Mouse (Mus musculus) midbrain, embryonic 14.5 days (tissue): ENCODE measurements around the gene Tet3. TPM values are rescaled to one million over a fixed set of nuclear protein-coding genes. Genes with fewer than 3 reads are reported as not detected.
A peak's percentile ranks its signal among the peaks of the same experiment; 100 is the strongest.

Experiments
- ATAC-seq: fragments of 200-750 bp; cut with Nextera tagmentation; 2 replicates; pipeline ENCODE4 v1.8.0; 2017; ENCODE audit warnings: moderate number of reproducible peaks, moderate library complexity; ENCODE audit not compliant: low FRiP score, low TSS enrichment
- DNase-seq: peaks from one replicate; pipeline ENCODE4 v3.0.0-alpha.2; 2015
- H3K27ac ChIP-seq: fragments of 300-500 bp; sonication (generic); replicated peaks from 2 replicates; pipeline ENCODE4 v1.5.1; 2014; ENCODE audit warnings: mild to moderate bottlenecking, low read depth, low read length, moderate library complexity
- H3K27me3 ChIP-seq: fragments of 300-500 bp; sonication (generic); 2 replicates; pipeline ENCODE4 v1.6.1; 2014; ENCODE audit warnings: low read length, control low read depth, mixed read lengths; ENCODE audit not compliant: control insufficient read depth, insufficient read depth
- H3K36me3 ChIP-seq: fragments of 300-500 bp; sonication (generic); 2 replicates; pipeline ENCODE4 v1.6.1; 2014; ENCODE audit warnings: low read length, control low read depth; ENCODE audit not compliant: control insufficient read depth, insufficient read depth
- H3K4me1 ChIP-seq: fragments of 300-500 bp; sonication (generic); 2 replicates; pipeline ENCODE4 v1.6.1; 2014; ENCODE audit warnings: mild to moderate bottlenecking, antibody characterized with exemption, low read length, control low read depth; ENCODE audit not compliant: control insufficient read depth, insufficient read depth
- H3K4me2 ChIP-seq: fragments of 300-500 bp; sonication (generic); 2 replicates; pipeline ENCODE4 v1.6.1; 2014; ENCODE audit warnings: mild to moderate bottlenecking, low read length, moderate library complexity
- H3K4me3 ChIP-seq: fragments of 300-500 bp; sonication (generic); replicated peaks from 2 replicates; pipeline ENCODE4 v1.5.1; 2014; ENCODE audit warnings: low read depth, low read length
- H3K9ac ChIP-seq: fragments of 300-500 bp; sonication (generic); replicated peaks from 2 replicates; pipeline ENCODE4 v1.6.1; 2014; ENCODE audit warnings: mild to moderate bottlenecking, low read length, moderate library complexity
- H3K9me3 ChIP-seq: fragments of 300-500 bp; sonication (generic); 2 replicates; pipeline ENCODE4 v1.6.1; 2016; ENCODE audit warnings: low read length, control low read depth, mixed read lengths; ENCODE audit not compliant: control insufficient read depth
- WGBS: fragments of 180-500 bp; shearing (Covaris S2); extraction: QIAGEN DNeasy Blood & Tissue Kit; methylation state at CpG from one replicate; pipeline ENCODE4 v1.1.7; 2014; 5-methylcytosine and 5-hydroxymethylcytosine counted together
- polyA plus RNA-seq: library from polyadenylated mRNA; unstranded; fragments of >200 nt; fragmentation: Nextera tagmentation; extraction: Ambion mirVana; gene quantifications from 2 replicates; pipeline ENCODE4 v1.2.1, GENCODE M21; 2014

Tet3 gene
- polyA plus RNA-seq, 1 experiment from 2014 or later = 56.0 TPM

DNA sequence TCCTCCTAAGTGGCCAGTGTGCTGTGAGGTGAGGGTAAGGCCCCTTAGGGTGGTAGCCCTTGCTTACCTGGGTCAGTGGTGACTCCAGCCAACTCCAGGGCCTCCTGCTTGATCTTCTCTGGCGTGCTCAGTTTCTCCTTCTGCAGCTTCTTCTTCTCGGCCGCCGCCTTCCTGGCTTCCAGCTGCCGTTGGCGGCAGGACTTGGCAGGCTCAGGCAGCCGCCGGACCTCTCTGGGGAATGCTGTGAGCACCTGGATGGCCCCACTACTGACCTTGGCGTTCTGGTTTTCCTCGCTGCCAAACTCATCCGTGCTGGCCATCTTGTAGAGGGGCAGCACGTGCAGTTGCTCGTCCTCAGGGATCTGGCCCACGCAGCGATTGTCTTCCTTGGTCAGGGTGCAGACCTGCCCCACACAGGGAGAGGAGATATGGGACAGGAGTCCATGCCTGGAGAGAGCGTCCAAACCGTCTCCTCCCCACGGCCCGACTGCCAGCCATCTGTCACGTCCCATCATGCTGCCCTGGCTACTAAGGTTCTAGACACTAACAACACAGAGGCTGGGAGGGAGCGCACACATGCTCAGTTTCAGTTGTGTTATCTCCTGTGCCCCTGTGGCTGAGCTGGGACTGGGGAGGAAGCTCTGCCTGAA, 88.4 kb downstream of the Tet3 start:
- H3K9me3 ChIP-seq = no peaks in the 10 kb centered on the region
- no peak for ATAC-seq

DNA sequence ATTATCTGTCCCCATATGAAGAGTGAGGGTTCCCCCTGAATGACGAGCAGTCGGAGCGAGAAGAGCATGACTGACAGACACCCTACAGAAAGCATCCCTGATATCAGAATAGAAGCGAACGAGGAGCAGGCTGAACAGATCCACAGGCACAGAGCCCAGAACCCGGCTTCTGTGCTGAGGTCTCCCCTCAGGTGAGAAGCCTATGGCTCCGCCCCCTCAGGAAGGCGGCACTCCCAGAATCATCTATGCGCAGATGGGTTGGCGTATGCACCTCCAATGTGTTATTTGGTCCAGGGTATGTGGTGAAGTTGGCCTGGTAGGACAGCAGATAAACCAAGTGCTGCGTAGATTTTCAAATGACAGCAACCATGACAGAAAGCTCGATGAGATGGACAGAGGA, 95.8 kb downstream of the Tet3 start:
- WGBS = 93% methylated on average over 12 of the region's 12 CpGs
- H3K36me3 ChIP-seq = peaks cover 64% of the 10 kb centered on the region
- no peak overlapping the region for H3K9ac ChIP-seq

More for the DNA sequence above, 88.4 kb downstream of the Tet3 start:
- Histone ChIP-seq H3K36me3 (peaks cover 94% of the 10 kb centered on the region), H3K4me3 (no peak overlapping the region), H3K4me1 (no peaks in the 10 kb centered on the region), H3K27me3 (no peaks in the 10 kb centered on the region), H3K4me2 (no peak overlapping the region), H3K27ac (no peak overlapping the region), H3K9ac (no peak overlapping the region)
- WGBS = 95% methylated on average over 21 of the region's 21 CpGs
- DNase-seq = no peak

DNA sequence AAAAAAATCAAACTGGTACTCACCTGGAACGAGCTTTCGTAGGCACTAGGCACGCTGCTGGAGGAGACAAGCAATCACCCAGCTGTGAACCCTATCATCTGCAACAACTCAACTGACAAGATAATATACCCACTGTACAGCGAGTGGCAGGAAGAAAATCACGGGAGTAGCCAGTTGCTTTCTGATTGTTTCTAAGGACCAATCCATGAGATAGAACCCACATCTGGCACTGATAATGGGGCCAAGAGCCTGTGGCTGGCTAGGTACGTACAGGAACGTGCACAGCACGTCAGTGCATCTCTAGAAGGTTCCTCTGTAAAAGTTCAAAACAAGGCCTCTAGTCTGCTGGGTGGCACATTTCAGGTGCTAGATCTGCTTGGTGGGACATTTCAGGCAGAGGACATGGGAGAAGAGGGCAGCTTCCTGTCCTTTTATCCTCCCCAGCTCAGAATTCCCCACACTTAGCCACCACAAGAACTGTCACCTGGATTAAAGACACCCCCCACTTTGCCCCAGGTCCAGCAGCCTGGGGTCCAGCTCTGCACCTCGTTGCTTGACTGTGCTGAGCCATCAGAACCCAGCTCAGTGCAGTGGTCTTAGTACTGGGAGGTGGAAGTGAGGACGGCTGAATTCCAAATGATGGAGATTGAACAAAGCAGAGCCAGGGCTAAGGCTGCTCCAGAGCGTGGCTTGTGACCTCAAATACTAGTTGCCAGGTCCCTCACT, 97.2 kb downstream of the Tet3 start:
- H3K27ac ChIP-seq = no peak overlapping the region
- 92% methylated on average over 11 of the region's 11 CpGs for WGBS

More for the DNA sequence above, 95.8 kb downstream of the Tet3 start:
- no peaks in the 10 kb centered on the region for H3K27me3 ChIP-seq
- no peak overlapping the region for H3K27ac ChIP-seq
- DNase-seq (no peak), ATAC-seq (no peak)
- H3K4me3 ChIP-seq = no peak overlapping the region
- no peaks in the 10 kb centered on the region for H3K4me1 ChIP-seq
- H3K4me2 ChIP-seq = no peak overlapping the region
- no peaks in the 10 kb centered on the region for H3K9me3 ChIP-seq

DNA sequence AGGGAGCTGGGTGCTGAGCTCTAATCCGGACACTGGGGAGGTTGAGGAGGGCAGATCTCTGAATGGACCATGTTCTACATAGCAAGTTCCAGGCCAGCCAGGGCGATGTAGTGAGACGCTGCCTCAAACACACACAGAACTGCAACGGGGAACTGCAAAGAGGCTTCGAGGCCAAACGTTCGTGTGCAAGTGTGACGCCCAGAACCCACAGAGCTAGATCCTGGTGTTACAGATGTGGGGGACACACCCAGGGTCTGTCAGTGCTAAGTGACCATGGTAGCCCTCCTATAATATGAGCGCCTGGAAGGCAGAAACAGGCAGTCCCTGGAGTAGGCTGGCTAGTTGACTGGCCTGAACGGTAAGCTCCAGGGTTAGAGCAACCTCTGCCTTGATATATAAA, 101.4 kb downstream of the Tet3 start:
- Histone ChIP-seq H3K4me2 (no peak overlapping the region), H3K36me3 (peaks cover 55% of the 10 kb centered on the region), H3K27me3 (no peaks in the 10 kb centered on the region), H3K4me3 (no peak overlapping the region), H3K27ac (no peak overlapping the region), H3K9ac (no peak overlapping the region), H3K4me1 (no peaks in the 10 kb centered on the region), H3K9me3 (no peaks in the 10 kb centered on the region)
- ATAC-seq (no peak), DNase-seq (no peak)
- WGBS = 92% methylated on average over 10 of the region's 10 CpGs

More for the DNA sequence above, 97.2 kb downstream of the Tet3 start:
- Histone ChIP-seq H3K36me3 (peaks cover 55% of the 10 kb centered on the region), H3K4me1 (no peaks in the 10 kb centered on the region), H3K4me3 (no peak overlapping the region), H3K9ac (no peak overlapping the region), H3K27me3 (no peaks in the 10 kb centered on the region), H3K4me2 (no peak overlapping the region), H3K9me3 (no peaks in the 10 kb centered on the region)
- no peak for ATAC-seq
- no peak for DNase-seq

DNA sequence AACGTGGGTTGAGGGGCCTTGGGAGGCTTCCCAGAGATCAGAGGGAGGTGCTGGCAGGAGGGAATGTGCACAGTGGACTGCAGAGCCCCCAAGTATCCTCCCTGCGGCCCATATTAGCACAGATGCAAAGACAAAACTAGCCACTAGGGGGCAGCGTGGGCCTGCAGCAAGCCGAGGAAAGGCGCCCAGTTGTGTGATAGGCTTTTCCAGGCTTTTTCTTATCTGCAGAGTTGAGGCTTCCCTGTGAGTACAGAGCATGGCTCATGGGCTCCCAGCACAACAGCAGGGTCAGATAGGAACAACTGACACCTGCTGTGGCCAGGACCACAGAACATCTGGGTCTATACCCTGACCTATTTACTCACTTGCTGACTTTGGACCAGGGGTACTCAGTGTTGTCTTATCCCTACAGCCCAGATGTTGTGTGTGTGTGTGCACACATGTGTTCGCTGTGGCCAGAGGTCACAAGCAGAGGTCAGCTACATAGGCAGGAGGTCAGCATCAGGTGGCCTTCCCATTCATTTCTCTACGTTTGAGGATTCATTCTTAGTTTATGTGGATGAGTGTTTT, 102.2 kb downstream of the Tet3 start:
- Histone ChIP-seq H3K9me3 (no peaks in the 10 kb centered on the region), H3K4me3 (no peak overlapping the region), H3K36me3 (peaks cover 51% of the 10 kb centered on the region), H3K9ac (no peak overlapping the region), H3K4me2 (no peak overlapping the region), H3K27me3 (no peaks in the 10 kb centered on the region), H3K4me1 (no peaks in the 10 kb centered on the region), H3K27ac (no peak overlapping the region)
- DNase-seq = peak; percentile 92
- 24% methylated on average over 7 of the region's 7 CpGs for WGBS
- ATAC-seq = peak; percentile 64; the same call in 1 of the 2 replicates

DNA sequence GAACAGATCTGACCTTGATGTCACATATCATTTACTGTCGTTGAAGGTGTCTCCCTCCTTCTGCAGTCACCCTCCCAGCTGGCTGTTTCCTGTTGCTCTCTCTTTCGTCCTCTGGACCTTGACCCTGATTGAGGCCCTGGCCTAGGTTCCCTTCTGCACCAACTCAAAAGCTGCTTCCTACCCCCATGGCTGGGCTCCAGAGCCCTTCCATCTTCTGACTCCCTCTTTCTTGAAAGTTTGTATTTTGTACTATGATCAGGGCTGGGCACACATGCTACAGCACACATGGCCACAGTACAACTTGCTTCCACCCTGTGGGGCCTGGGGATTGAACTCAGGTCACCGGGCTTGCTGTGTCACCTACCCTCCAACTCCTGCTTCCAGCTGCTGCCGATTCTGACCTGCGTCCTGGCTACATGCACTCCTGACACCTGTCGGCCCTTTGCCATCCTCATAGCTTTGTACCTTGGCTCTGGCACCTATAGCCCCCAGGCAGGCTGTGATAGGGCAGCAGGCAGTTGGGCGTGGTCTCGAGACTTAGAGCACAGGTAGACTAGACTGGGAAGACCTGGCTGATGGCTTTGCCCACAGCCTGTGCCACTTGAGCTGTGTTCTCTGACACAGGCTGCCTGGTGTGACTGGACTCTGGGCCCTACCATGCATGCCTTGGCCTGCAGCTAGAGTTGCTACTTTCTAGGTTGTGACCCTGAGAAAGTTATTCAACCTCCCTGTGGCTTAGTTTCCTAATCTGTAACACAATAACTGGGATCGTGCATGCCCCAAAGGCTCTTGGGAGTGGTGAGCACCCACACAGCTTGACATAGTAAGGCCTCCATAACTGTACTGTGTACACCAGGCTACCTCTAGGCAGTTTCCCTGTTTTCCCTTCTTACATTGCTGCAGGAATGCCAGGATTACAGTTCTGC, 103.8 kb downstream of the Tet3 start:
- DNase-seq = no peak
- no peak overlapping the region for H3K9ac ChIP-seq
- H3K4me1 ChIP-seq = 0 out of 2 replicates have a peak, but pooled peaks cover 4% of the 10 kb centered on the region
- WGBS = 93% methylated on average over 9 of the region's 9 CpGs
- no peaks in the 10 kb centered on the region for H3K27me3 ChIP-seq
- no peaks in the 10 kb centered on the region for H3K9me3 ChIP-seq
- no peak overlapping the region for H3K4me2 ChIP-seq
- no peak overlapping the region for H3K4me3 ChIP-seq
- no peak for ATAC-seq
- peaks cover 43% of the 10 kb centered on the region for H3K36me3 ChIP-seq
- no peak overlapping the region for H3K27ac ChIP-seq

DNA sequence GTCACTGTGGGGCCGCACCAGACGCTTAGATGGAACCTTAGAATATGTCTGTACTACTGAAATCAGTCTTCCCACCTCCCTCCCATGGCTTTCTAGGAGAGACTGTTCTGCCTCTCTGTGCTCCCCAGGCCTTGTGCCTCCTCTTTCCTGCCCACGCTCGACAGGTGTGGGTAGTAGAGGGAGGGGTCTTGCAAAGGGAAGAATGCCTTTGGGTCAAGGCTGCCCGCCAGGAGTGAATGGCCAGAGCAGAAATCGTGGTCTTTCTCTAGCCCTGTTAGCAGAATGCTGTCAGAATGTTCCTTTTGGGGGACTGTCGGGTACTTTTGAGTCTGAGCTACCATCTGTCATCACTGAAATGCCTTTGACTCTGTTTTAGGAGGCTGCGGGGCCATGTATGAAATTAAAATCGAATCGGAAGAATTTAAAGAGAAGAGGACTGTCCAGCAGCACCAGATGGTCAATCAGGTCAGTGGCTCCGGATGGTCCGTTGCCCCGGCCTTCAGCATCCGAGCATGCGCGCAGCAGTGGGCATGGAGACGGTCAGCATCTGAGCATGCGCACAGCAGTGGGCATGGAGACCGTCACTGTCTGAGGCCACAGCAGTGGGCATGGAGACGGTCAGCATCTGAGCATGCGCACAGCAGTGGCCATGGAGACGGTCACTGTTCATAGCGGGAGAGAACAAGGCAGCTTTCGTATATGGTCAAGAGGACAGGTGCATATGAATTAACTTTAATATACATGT, 106.0 kb downstream of the Tet3 start:
- DNase-seq = no peak
- no peak for ATAC-seq
- 93% methylated on average over 24 of the region's 24 CpGs for WGBS
- Histone ChIP-seq H3K4me2 (no peak overlapping the region), H3K27ac (no peak overlapping the region), H3K27me3 (no peaks in the 10 kb centered on the region), H3K9me3 (no peaks in the 10 kb centered on the region), H3K36me3 (peaks cover 24% of the 10 kb centered on the region), H3K4me3 (no peak overlapping the region), H3K4me1 (peaks cover 9% of the 10 kb centered on the region; the same call in 1 of the 2 replicates), H3K9ac (no peak overlapping the region)
